Mouse (Mus musculus) intestine, postnatal 0 days (tissue): ENCODE measurements around the gene Gpr19. TPM values are rescaled to one million over a fixed set of nuclear protein-coding genes. Genes with fewer than 3 reads are reported as not detected.

ENCODE experiments used
- ATAC-seq: fragments of 200-750 bp; cut with Nextera tagmentation; 2 replicates; pipeline ENCODE4 v1.8.0; 2017; ENCODE audit warnings: mild to moderate bottlenecking, moderate TSS enrichment, moderate library complexity
- H3K27ac ChIP-seq: fragments of 300-500 bp; sonication (generic); 2 replicates; pipeline ENCODE4 v1.5.1; 2014; ENCODE audit warnings: mild to moderate bottlenecking, low read depth, low read length, moderate library complexity
- H3K27me3 ChIP-seq: fragments of 300-500 bp; sonication (generic); replicated peaks from 2 replicates; pipeline ENCODE4 v1.6.1; 2014; ENCODE audit warnings: low read length, mixed read lengths; ENCODE audit not compliant: control insufficient read depth, insufficient read depth
- H3K36me3 ChIP-seq: fragments of 300-500 bp; sonication (generic); 2 replicates; pipeline ENCODE4 v1.6.1; 2014; ENCODE audit warnings: mild to moderate bottlenecking, moderate library complexity; ENCODE audit not compliant: control insufficient read depth, insufficient read depth
- H3K4me1 ChIP-seq: fragments of 300-500 bp; sonication (generic); replicated peaks from 2 replicates; pipeline ENCODE4 v1.6.1; 2014; ENCODE audit warnings: antibody characterized with exemption, low read length, mixed read lengths; ENCODE audit not compliant: control insufficient read depth, insufficient read depth
- H3K4me2 ChIP-seq: fragments of 300-500 bp; sonication (generic); replicated peaks from 2 replicates; pipeline ENCODE4 v1.6.1; 2014; ENCODE audit warnings: low read depth, mild to moderate bottlenecking, moderate library complexity
- H3K4me3 ChIP-seq: fragments of 300-500 bp; sonication (generic); 2 replicates; pipeline ENCODE4 v1.5.1; 2014; ENCODE audit warnings: low read depth, low read length
- H3K9ac ChIP-seq: fragments of 300-500 bp; sonication (generic); 2 replicates; pipeline ENCODE4 v1.6.1; 2014; ENCODE audit warnings: mild to moderate bottlenecking, low read depth, low read length
- H3K9me3 ChIP-seq: fragments of 300-500 bp; sonication (generic); 2 replicates; pipeline ENCODE4 v1.6.1; 2016; ENCODE audit warnings: mixed run types; ENCODE audit not compliant: control insufficient read depth
- CTCF ChIP-seq: sonication (generic); IDR thresholded peaks from 2 replicates; pipeline ENCODE4 v1.5.1; 2016; ENCODE audit warnings: low read depth, mild to moderate bottlenecking, control low read depth, antibody characterized with exemption, moderate library complexity
- WGBS: fragments of 180-500 bp; shearing (Covaris S2); extraction: QIAGEN DNeasy Blood & Tissue Kit; methylation state at CpG from one replicate; pipeline ENCODE4 v1.1.7; 2014; 5-methylcytosine and 5-hydroxymethylcytosine counted together
- polyA plus RNA-seq: library from polyadenylated mRNA; unstranded; fragments of >200 nt; fragmentation: Nextera tagmentation; extraction: Ambion mirVana; gene quantifications from 2 replicates; pipeline ENCODE4 v1.2.1, GENCODE M21; 2015

The Gpr19 gene
- polyA plus RNA-seq, 1 experiment from 2014 or later, result 6.5 TPM

DNA sequence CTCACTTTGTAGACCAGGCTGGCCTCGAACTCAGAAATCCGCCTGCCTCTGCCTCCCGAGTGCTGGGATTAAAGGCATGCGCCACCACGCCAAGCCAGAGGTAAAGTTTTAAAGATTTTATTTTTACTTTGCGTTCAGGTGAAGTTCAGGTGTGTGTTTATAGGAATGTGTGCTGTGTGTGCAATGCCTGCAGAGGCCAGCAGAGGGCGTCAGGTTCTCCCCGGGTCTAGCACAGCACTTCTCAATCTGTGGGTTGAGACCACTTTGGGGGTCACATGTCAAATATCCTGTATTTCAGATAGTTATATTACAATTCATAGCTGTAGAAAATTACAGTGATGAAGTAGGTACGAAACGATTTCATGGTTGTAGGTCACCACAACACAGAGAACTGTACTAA lies 75.5 kb downstream of the Gpr19 start:
- no peaks in the 10 kb centered on the region for H3K36me3 ChIP-seq
- ATAC-seq, result no peak
- no peaks in the 10 kb centered on the region for H3K27me3 ChIP-seq
- 74% methylated on average over 10 of the region's 10 CpGs for WGBS
- peak; percentile 67 for TF ChIP-seq CTCF
- H3K4me2 ChIP-seq, result no peak overlapping the region
- H3K9ac ChIP-seq, result no peak overlapping the region
- H3K9me3 ChIP-seq, result no peaks in the 10 kb centered on the region
- H3K27ac ChIP-seq, result no peak overlapping the region
- no peak overlapping the region for H3K4me3 ChIP-seq
- H3K4me1 ChIP-seq, result no peaks in the 10 kb centered on the region

GRCm38 (mm10) chr6:134820411-134820810 lies 78.0 kb downstream of the Gpr19 start:
- H3K4me3 ChIP-seq, result no peak overlapping the region

DNA sequence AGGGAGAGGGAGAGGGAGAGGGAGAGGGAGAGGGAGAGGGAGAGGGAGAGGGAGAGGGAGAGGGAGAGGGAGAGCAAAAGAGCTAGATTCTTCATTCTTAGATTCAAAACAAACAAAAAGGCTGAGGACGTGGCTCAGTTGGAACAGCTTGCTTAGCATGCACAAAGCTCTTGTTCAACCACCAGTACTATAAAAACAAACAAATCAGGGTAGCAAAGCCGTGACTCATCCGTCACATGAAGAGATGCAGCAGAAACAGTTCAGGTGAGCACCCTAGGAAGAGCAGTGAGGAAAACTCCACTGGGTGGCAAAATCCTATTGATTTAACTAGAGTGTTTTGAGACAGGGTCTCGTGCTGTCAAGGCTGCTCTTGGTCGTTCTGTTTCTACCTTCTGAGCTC lies 78.6 kb downstream of the Gpr19 start:
- 38% methylated on average over 5 of the region's 5 CpGs for WGBS
- Histone ChIP-seq H3K9me3 (no peaks in the 10 kb centered on the region), H3K9ac (no peak overlapping the region), H3K27ac (no peak overlapping the region), H3K27me3 (no peaks in the 10 kb centered on the region), H3K4me3 (no peak overlapping the region), H3K4me1 (no peaks in the 10 kb centered on the region), H3K4me2 (no peak overlapping the region), H3K36me3 (no peaks in the 10 kb centered on the region)
- ATAC-seq, result no peak
- no peak for TF ChIP-seq CTCF

More at GRCm38 (mm10) chr6:134820411-134820810, 78.0 kb downstream of the Gpr19 start:
- no peak for TF ChIP-seq CTCF
- no peak; the same call in 1 of the 2 replicates for ATAC-seq
- 47% methylated on average over 6 of the region's 6 CpGs for WGBS
- no peak overlapping the region for H3K4me2 ChIP-seq
- no peaks in the 10 kb centered on the region for H3K4me1 ChIP-seq
- no peak overlapping the region for H3K27ac ChIP-seq
- no peaks in the 10 kb centered on the region for H3K27me3 ChIP-seq
- no peaks in the 10 kb centered on the region for H3K36me3 ChIP-seq
- H3K9ac ChIP-seq, result no peak overlapping the region
- H3K9me3 ChIP-seq, result no peaks in the 10 kb centered on the region

Other genes starting within 250 kb of the Gpr19 start
- gene Dusp16, start 106.0 kb downstream of the Gpr19 start, polyA plus RNA-seq, result 6.7 and 8.4 TPM in 2 replicates
- 4.6 and 4.9 TPM in 2 replicates for gene Crebl2, start 68.4 kb downstream of the Gpr19 start, polyA plus RNA-seq
- gene Cdkn1b, start 21.8 kb upstream of the Gpr19 start, polyA plus RNA-seq, result 14.8 and 15.3 TPM in 2 replicates
- 2.2 and 3.2 TPM in 2 replicates for gene Apold1, start 83.1 kb upstream of the Gpr19 start, polyA plus RNA-seq
- gene Ddx47, start 113.0 kb upstream of the Gpr19 start, polyA plus RNA-seq, result 32.6 and 33.5 TPM in 2 replicates
- gene Gprc5a, start 167.1 kb upstream of the Gpr19 start, polyA plus RNA-seq, result 3.3 and 4.2 TPM in 2 replicates
- gene Gprc5d, start 219.7 kb upstream of the Gpr19 start, polyA plus RNA-seq, result not detected in 2 replicates